7 mouse cellular contexts compared by ENCODE assay signal in genomic region chr6:49219920-49220604, GRCm38 (mm10). TPM values are rescaled to one million over a fixed set of nuclear protein-coding genes. Genes with fewer than 3 reads are reported as not detected.
DNase-seq lines count a peak whose midpoint lies in the region; ATAC-seq and TF ChIP-seq lines count a peak whose summit lies in the region.

No protein-coding gene starts in this region.

- no peak for ATAC-seq in stomach, embryonic 14.5 days (ENCODE audit: insufficient number of reproducible peaks, insufficient read depth, low FRiP score, low read depth)
- ATAC-seq in stomach, postnatal 0 days (ENCODE audit: low FRiP score, low TSS enrichment), result no peak
- ATAC-seq in forebrain, embryonic 11.5 days (replicated peaks; ENCODE audit: low FRiP score), result peak; percentile 8; the same call in 1 of the 2 replicates
- ATAC-seq in intestine, postnatal 0 days, result no peak
- no peak for ATAC-seq in stomach, embryonic 15.5 days (ENCODE audit: insufficient read depth, low FRiP score, low read depth)

- no peak overlapping the region for H3K27ac ChIP-seq in stomach, embryonic 14.5 days (ENCODE audit: low read length)
- H3K27ac ChIP-seq in stomach, postnatal 0 days (replicated peaks), result no peak overlapping the region
- peak overlapping the region; percentile 84 for H3K27ac ChIP-seq in forebrain, embryonic 11.5 days (ENCODE audit: low read depth, low read length)
- H3K27ac ChIP-seq in intestine, postnatal 0 days (ENCODE audit: low read depth, low read length), result no peak overlapping the region; the same call in 1 of the 2 replicates
- peak overlapping the region; percentile 3; the same call in 1 of the 2 replicates for H3K27ac ChIP-seq in stomach, embryonic 15.5 days

- peak overlapping the region; percentile 16 for H3K4me3 ChIP-seq in stomach, embryonic 14.5 days (ENCODE audit: low read depth, low read length)
- H3K4me3 ChIP-seq in stomach, postnatal 0 days (ENCODE audit: low read depth, low read length), result no peak overlapping the region
- H3K4me3 ChIP-seq in forebrain, embryonic 11.5 days (ENCODE audit: low read depth, low read length), result peak overlapping the region; percentile 26
- peak overlapping the region; percentile 31 for H3K4me3 ChIP-seq in intestine, postnatal 0 days (ENCODE audit: low read depth, low read length)
- H3K4me3 ChIP-seq in stomach, embryonic 15.5 days (replicated peaks), result peak overlapping the region; percentile 12

- no peaks in the 10 kb centered on the region for H3K27me3 ChIP-seq in stomach, embryonic 14.5 days (ENCODE audit: control insufficient read depth, insufficient read depth, low read length)
- no peaks in the 10 kb centered on the region; the same call in 1 of the 2 replicates for H3K27me3 ChIP-seq in stomach, postnatal 0 days (ENCODE audit: control insufficient read depth, insufficient read depth, low read length)
- H3K27me3 ChIP-seq in forebrain, embryonic 11.5 days (ENCODE audit: control insufficient read depth, insufficient read depth, low read length), result no peaks in the 10 kb centered on the region
- no peaks in the 10 kb centered on the region for H3K27me3 ChIP-seq in intestine, postnatal 0 days (replicated peaks; ENCODE audit: control insufficient read depth, insufficient read depth, low read length)
- H3K27me3 ChIP-seq in stomach, embryonic 15.5 days (replicated peaks), result no peaks in the 10 kb centered on the region

- H3K9me3 ChIP-seq in stomach, embryonic 14.5 days (ENCODE audit: control insufficient read depth, low read depth, low read length), result no peaks in the 10 kb centered on the region
- H3K9me3 ChIP-seq in stomach, postnatal 0 days (ENCODE audit: control insufficient read depth, low read length), result no peaks in the 10 kb centered on the region
- no peaks in the 10 kb centered on the region for H3K9me3 ChIP-seq in forebrain, embryonic 11.5 days (ENCODE audit: control insufficient read depth, low read length)
- H3K9me3 ChIP-seq in intestine, postnatal 0 days (ENCODE audit: control insufficient read depth), result no peaks in the 10 kb centered on the region
- no peaks in the 10 kb centered on the region for H3K9me3 ChIP-seq in stomach, embryonic 15.5 days

- WGBS in stomach, embryonic 14.5 days, result 7% methylated on average over 16 of the region's 16 CpGs
- WGBS in stomach, postnatal 0 days, result 23% methylated on average over 16 of the region's 16 CpGs
- WGBS in forebrain, embryonic 11.5 days, result under 1% methylated on average over 16 of the region's 16 CpGs
- WGBS in intestine, postnatal 0 days, result 10% methylated on average over 16 of the region's 16 CpGs
- 10% methylated on average over 16 of the region's 16 CpGs for WGBS in stomach, embryonic 15.5 days

- DNase-seq in stomach, postnatal 0 days (ENCODE audit: low spot score), result no peak
- DNase-seq in forebrain, embryonic 11.5 days (ENCODE audit: low spot score), result peak; percentile 75
- no peak for DNase-seq in gastrocnemius, postnatal 36 days
- no peak for DNase-seq in frontal cortex, postnatal 36 days (ENCODE audit: low spot score in 2 of 2)

- TF ChIP-seq EP300 in stomach, postnatal 0 days (optimal IDR thresholded peaks at IDR 0.05), result no peak

- intact Hi-C loops in gastrocnemius, postnatal 36 days (cut with DNase I), result loop anchor here (5.0 kb wide), 2 partner anchors 1957 to 1967 kb away; no protein-coding TSS in a partner anchor

- 0 out of 2 replicates have a peak, but pooled peaks cover 5% of the 10 kb centered on the region for H3K4me1 ChIP-seq in stomach, embryonic 14.5 days (ENCODE audit: control insufficient read depth, insufficient read depth, low read length)
- no peaks in the 10 kb centered on the region for H3K4me1 ChIP-seq in stomach, postnatal 0 days (replicated peaks; ENCODE audit: control insufficient read depth, insufficient read depth)
- peaks cover 6% of the 10 kb centered on the region for H3K4me1 ChIP-seq in forebrain, embryonic 11.5 days (replicated peaks; ENCODE audit: control insufficient read depth, insufficient read depth, low read length)
- no peaks in the 10 kb centered on the region for H3K4me1 ChIP-seq in intestine, postnatal 0 days (replicated peaks; ENCODE audit: control insufficient read depth, insufficient read depth, low read length)
- no peaks in the 10 kb centered on the region; the same call in 1 of the 2 replicates for H3K4me1 ChIP-seq in stomach, embryonic 15.5 days

- TF ChIP-seq CTCF in stomach, postnatal 0 days (IDR thresholded peaks at IDR 0.05; ENCODE audit: low read depth), result no peak
- TF ChIP-seq CTCF in intestine, postnatal 0 days (IDR thresholded peaks at IDR 0.05; ENCODE audit: low read depth), result no peak

- no peak overlapping the region for H3K9ac ChIP-seq in stomach, embryonic 14.5 days (replicated peaks; ENCODE audit: low read depth, low read length)
- H3K9ac ChIP-seq in stomach, postnatal 0 days (ENCODE audit: low read length), result no peak overlapping the region
- peak overlapping the region; percentile 60 for H3K9ac ChIP-seq in forebrain, embryonic 11.5 days (ENCODE audit: low read length)
- peak overlapping the region; percentile 35; the same call in 1 of the 2 replicates for H3K9ac ChIP-seq in intestine, postnatal 0 days (ENCODE audit: low read depth, low read length)
- no peak overlapping the region for H3K9ac ChIP-seq in stomach, embryonic 15.5 days

- peak overlapping the region; percentile 31 for H3K4me2 ChIP-seq in stomach, embryonic 14.5 days (replicated peaks; ENCODE audit: low read depth, low read length)
- H3K4me2 ChIP-seq in stomach, postnatal 0 days (replicated peaks; ENCODE audit: low read depth), result no peak overlapping the region; the same call in 1 of the 2 replicates
- H3K4me2 ChIP-seq in forebrain, embryonic 11.5 days (ENCODE audit: low read depth, low read length, severe bottlenecking), result peak overlapping the region; percentile 56
- H3K4me2 ChIP-seq in intestine, postnatal 0 days (replicated peaks; ENCODE audit: low read depth), result peak overlapping the region; percentile 66
- peak overlapping the region; percentile 39 for H3K4me2 ChIP-seq in stomach, embryonic 15.5 days

- H3K36me3 ChIP-seq in stomach, embryonic 14.5 days (ENCODE audit: control insufficient read depth, insufficient read depth, low read length), result no peaks in the 10 kb centered on the region
- no peaks in the 10 kb centered on the region for H3K36me3 ChIP-seq in stomach, postnatal 0 days (ENCODE audit: control insufficient read depth, insufficient read depth, low read length)
- H3K36me3 ChIP-seq in forebrain, embryonic 11.5 days (ENCODE audit: control insufficient read depth, insufficient read depth, low read length), result no peaks in the 10 kb centered on the region
- H3K36me3 ChIP-seq in intestine, postnatal 0 days (ENCODE audit: control insufficient read depth, insufficient read depth), result no peaks in the 10 kb centered on the region
- H3K36me3 ChIP-seq in stomach, embryonic 15.5 days, result no peaks in the 10 kb centered on the region

RNA-seq across cellular contexts. Expression of gene Igf2bp3, which starts 5.3 kb away (rescaled TPM):
- 85.5 and 86.8 TPM in 2 replicates for polyA plus RNA-seq in stomach, embryonic 14.5 days (2014; fragmentation: Nextera tagmentation; extraction: Ambion mirVana)
- 40.7 and 43.6 TPM in 2 replicates for polyA plus RNA-seq in stomach, postnatal 0 days (2015; fragmentation: Nextera tagmentation; extraction: Ambion mirVana)
- 121 and 132 TPM in 2 replicates for polyA plus RNA-seq in forebrain, embryonic 11.5 days (2014; fragmentation: Nextera tagmentation; extraction: Ambion mirVana)
- polyA plus RNA-seq in intestine, postnatal 0 days (2015; fragmentation: Nextera tagmentation; extraction: Ambion mirVana), result 54.7 and 56.3 TPM in 2 replicates
- 64.3 and 72.4 TPM in 2 replicates for polyA plus RNA-seq in stomach, embryonic 15.5 days (2015; fragmentation: Nextera tagmentation; extraction: Ambion mirVana)
- total RNA-seq in gastrocnemius, postnatal 36 days (2021), result under 1 TPM; 0.08 to 0.20 TPM

RNA-seq across cellular contexts. Expression of gene Tra2a, which starts 43.8 kb away (rescaled TPM):
- 61.2 and 65.1 TPM in 2 replicates for polyA plus RNA-seq in stomach, embryonic 14.5 days (2014; fragmentation: Nextera tagmentation; extraction: Ambion mirVana)
- polyA plus RNA-seq in stomach, postnatal 0 days (2015; fragmentation: Nextera tagmentation; extraction: Ambion mirVana), result 34.6 and 35.4 TPM in 2 replicates
- polyA plus RNA-seq in forebrain, embryonic 11.5 days (2014; fragmentation: Nextera tagmentation; extraction: Ambion mirVana), result 64.4 and 68.5 TPM in 2 replicates
- 30.2 and 30.5 TPM in 2 replicates for polyA plus RNA-seq in intestine, postnatal 0 days (2015; fragmentation: Nextera tagmentation; extraction: Ambion mirVana)
- polyA plus RNA-seq in stomach, embryonic 15.5 days (2015; fragmentation: Nextera tagmentation; extraction: Ambion mirVana), result 92.7 and 95.4 TPM in 2 replicates
- total RNA-seq in gastrocnemius, postnatal 36 days (2021), result 10 to 100 TPM; 13.4 to 16.7 TPM

Comparison
In these comparisons a context has a peak if more than half of its experiments do, and no peak if none do; other contexts are left out.
1. H3K27ac ChIP-seq: peak in forebrain, embryonic 11.5 days (single experiment) and stomach, embryonic 15.5 days (single experiment); none in stomach, embryonic 14.5 days (single experiment), stomach, postnatal 0 days (single experiment) and intestine, postnatal 0 days (single experiment).
2. H3K9ac ChIP-seq: peak in forebrain, embryonic 11.5 days (single experiment) and intestine, postnatal 0 days (single experiment); none in stomach, embryonic 14.5 days (single experiment), stomach, postnatal 0 days (single experiment) and stomach, embryonic 15.5 days (single experiment).